Mouse (Mus musculus): ENCODE measurements around the gene Golga4. TPM values are rescaled to one million over a fixed set of nuclear protein-coding genes. Genes with fewer than 3 reads are reported as not detected.

Gene Golga4
- total RNA-seq, 1 experiment from 2014 or later: 99.7 TPM

- ATAC-seq (replicated peaks; ENCODE audit: insufficient number of reproducible peaks, low FRiP score, low TSS enrichment, poor library complexity, severe bottlenecking): no peak
These were observed 11.6 kb downstream of the Golga4 start for GRCm38 (mm10) chr9:118517619-118518018.

- ATAC-seq (replicated peaks; ENCODE audit: insufficient number of reproducible peaks, low FRiP score, low TSS enrichment, poor library complexity, severe bottlenecking): peak; percentile 50; the same call in 1 of the 2 replicates
These were observed 13.0 kb downstream of the Golga4 start for GRCm38 (mm10) chr9:118519101-118519500.

GRCm38 (mm10) chr9:118520011-118520410, 13.9 kb downstream of the Golga4 start:
- no peak for ATAC-seq (replicated peaks; ENCODE audit: insufficient number of reproducible peaks, low FRiP score, low TSS enrichment, poor library complexity, severe bottlenecking)

- ATAC-seq (replicated peaks; ENCODE audit: insufficient number of reproducible peaks, low FRiP score, low TSS enrichment, poor library complexity, severe bottlenecking): no peak
These were observed 14.8 kb downstream of the Golga4 start for GRCm38 (mm10) chr9:118520858-118521257.

GRCm38 (mm10) chr9:118521659-118522058, 15.6 kb downstream of the Golga4 start:
- no peak for ATAC-seq (replicated peaks; ENCODE audit: insufficient number of reproducible peaks, low FRiP score, low TSS enrichment, poor library complexity, severe bottlenecking)

GRCm38 (mm10) chr9:118523738-118524137, 17.7 kb downstream of the Golga4 start:
- ATAC-seq (replicated peaks; ENCODE audit: insufficient number of reproducible peaks, low FRiP score, low TSS enrichment, poor library complexity, severe bottlenecking): no peak

GRCm38 (mm10) chr9:118527056-118527455, 21.0 kb downstream of the Golga4 start:
- ATAC-seq (replicated peaks; ENCODE audit: insufficient number of reproducible peaks, low FRiP score, low TSS enrichment, poor library complexity, severe bottlenecking): no peak

GRCm38 (mm10) chr9:118529783-118530182, 23.7 kb downstream of the Golga4 start:
- no peak for ATAC-seq (replicated peaks; ENCODE audit: insufficient number of reproducible peaks, low FRiP score, low TSS enrichment, poor library complexity, severe bottlenecking)

- ATAC-seq (replicated peaks; ENCODE audit: insufficient number of reproducible peaks, low FRiP score, low TSS enrichment, poor library complexity, severe bottlenecking): no peak
These were observed 24.6 kb downstream of the Golga4 start for GRCm38 (mm10) chr9:118530679-118531078.

GRCm38 (mm10) chr9:118532516-118533205, 26.6 kb downstream of the Golga4 start:
- no peak for ATAC-seq (replicated peaks; ENCODE audit: insufficient number of reproducible peaks, low FRiP score, low TSS enrichment, poor library complexity, severe bottlenecking)

GRCm38 (mm10) chr9:118536946-118537345, 30.9 kb downstream of the Golga4 start:
- no peak for ATAC-seq (replicated peaks; ENCODE audit: insufficient number of reproducible peaks, low FRiP score, low TSS enrichment, poor library complexity, severe bottlenecking)

GRCm38 (mm10) chr9:118537463-118538339, 31.6 kb downstream of the Golga4 start:
- ATAC-seq (replicated peaks; ENCODE audit: insufficient number of reproducible peaks, low FRiP score, low TSS enrichment, poor library complexity, severe bottlenecking): no peak

GRCm38 (mm10) chr9:118541851-118542250, 35.8 kb downstream of the Golga4 start:
- no peak for ATAC-seq (replicated peaks; ENCODE audit: insufficient number of reproducible peaks, low FRiP score, low TSS enrichment, poor library complexity, severe bottlenecking)

- no peak for ATAC-seq (replicated peaks; ENCODE audit: insufficient number of reproducible peaks, low FRiP score, low TSS enrichment, poor library complexity, severe bottlenecking)
These were observed 39.1 kb downstream of the Golga4 start for GRCm38 (mm10) chr9:118545146-118545545.

- ATAC-seq (replicated peaks; ENCODE audit: insufficient number of reproducible peaks, low FRiP score, low TSS enrichment, poor library complexity, severe bottlenecking): no peak
These were observed 42.6 kb downstream of the Golga4 start for GRCm38 (mm10) chr9:118548651-118549050.

GRCm38 (mm10) chr9:118556951-118557780, 51.1 kb downstream of the Golga4 start:
- ATAC-seq (replicated peaks; ENCODE audit: insufficient number of reproducible peaks, low FRiP score, low TSS enrichment, poor library complexity, severe bottlenecking): no peak

- no peak for ATAC-seq (replicated peaks; ENCODE audit: insufficient number of reproducible peaks, low FRiP score, low TSS enrichment, poor library complexity, severe bottlenecking)
These were observed 57.3 kb downstream of the Golga4 start for GRCm38 (mm10) chr9:118563356-118563755.

GRCm38 (mm10) chr9:118563866-118564265, 57.8 kb downstream of the Golga4 start:
- no peak for ATAC-seq (replicated peaks; ENCODE audit: insufficient number of reproducible peaks, low FRiP score, low TSS enrichment, poor library complexity, severe bottlenecking)

GRCm38 (mm10) chr9:118564696-118565095, 58.6 kb downstream of the Golga4 start:
- no peak for ATAC-seq (replicated peaks; ENCODE audit: insufficient number of reproducible peaks, low FRiP score, low TSS enrichment, poor library complexity, severe bottlenecking)
